Mouse (Mus musculus): ENCODE data around the gene Napa. TPM values are rescaled to one million over a fixed set of nuclear protein-coding genes. Genes with fewer than 3 reads are reported as not detected.

The Napa gene
- total RNA-seq, 2 experiments from 2014 or later: 241 to 246 TPM

- intact Hi-C loops (cut with DNase I): no loop called here
- DNase-seq (ENCODE audit: low spot score in 2 of 2): no peak
Measured at GRCm38 (mm10) chr7:16080581-16080980, 17.7 kb upstream of the Napa start.

GRCm38 (mm10) chr7:16083361-16083760 lies 14.9 kb upstream of the Napa start:
- intact Hi-C loops (cut with DNase I): no loop called here
- no peak for DNase-seq (ENCODE audit: low spot score in 2 of 2)

- no peak for DNase-seq (ENCODE audit: low spot score in 2 of 2)
- intact Hi-C loops (cut with DNase I): no loop called here
Measured at GRCm38 (mm10) chr7:16087587-16087986, 10.7 kb upstream of the Napa start.

- intact Hi-C loops (cut with DNase I): loop anchor here (5.0 to 10.0 kb wide), 2 partner anchors 37 to 160 kb away; partner anchors contain the start of gene C5ar1
- no peak for DNase-seq (ENCODE audit: low spot score in 2 of 2)
Measured at GRCm38 (mm10) chr7:16094592-16094991, 3.7 kb upstream of the Napa start.

- no peak for DNase-seq (ENCODE audit: low spot score in 2 of 2)
- intact Hi-C loops (cut with DNase I): loop anchor here (2.0 to 10.0 kb wide), 2 partner anchors 53 to 155 kb away; partner anchors contain the start of gene C5ar1
Measured at GRCm38 (mm10) chr7:16099901-16100300, 1.6 kb downstream of the Napa start.

GRCm38 (mm10) chr7:16101081-16101480 lies 2.8 kb downstream of the Napa start:
- no peak for DNase-seq (ENCODE audit: low spot score in 2 of 2)
- intact Hi-C loops (cut with DNase I): no loop called here

GRCm38 (mm10) chr7:16101726-16102475 lies 3.6 kb downstream of the Napa start:
- DNase-seq (ENCODE audit: low spot score in 2 of 2): no peak
- intact Hi-C loops (cut with DNase I): no loop called here

GRCm38 (mm10) chr7:16102686-16103226 lies 4.5 kb downstream of the Napa start:
- intact Hi-C loops (cut with DNase I): no loop called here
- DNase-seq (ENCODE audit: low spot score in 2 of 2): no peak

GRCm38 (mm10) chr7:16103760-16104159 lies 5.5 kb downstream of the Napa start:
- DNase-seq (ENCODE audit: low spot score in 2 of 2): peak; percentile 75 to 84
- intact Hi-C loops (cut with DNase I): no loop called here

- no peak for DNase-seq (ENCODE audit: low spot score in 2 of 2)
- intact Hi-C loops (cut with DNase I): no loop called here
Measured at GRCm38 (mm10) chr7:16104611-16105388, 6.5 kb downstream of the Napa start.

- intact Hi-C loops (cut with DNase I): no loop called here
- no peak for DNase-seq (ENCODE audit: low spot score in 2 of 2)
Measured at GRCm38 (mm10) chr7:16108886-16109542, 10.8 kb downstream of the Napa start.

- no peak for DNase-seq (ENCODE audit: low spot score in 2 of 2)
- intact Hi-C loops (cut with DNase I): no loop called here
Measured at GRCm38 (mm10) chr7:16110158-16110557, 11.9 kb downstream of the Napa start.

GRCm38 (mm10) chr7:16111284-16112090 lies 13.2 kb downstream of the Napa start:
- DNase-seq (ENCODE audit: low spot score in 2 of 2): no peak
- intact Hi-C loops (cut with DNase I): no loop called here

GRCm38 (mm10) chr7:16116418-16116817 lies 18.2 kb downstream of the Napa start:
- DNase-seq (ENCODE audit: low spot score in 2 of 2): no peak
- intact Hi-C loops (cut with DNase I): no loop called here

- no peak for DNase-seq (ENCODE audit: low spot score in 2 of 2)
- intact Hi-C loops (cut with DNase I): no loop called here
Measured at GRCm38 (mm10) chr7:16117100-16117499, 18.8 kb downstream of the Napa start.

GRCm38 (mm10) chr7:16119569-16120261 lies 21.5 kb downstream of the Napa start, which contains the start of gene Kptn:
Kptn (plus strand) TSS chr7:16119895.
- intact Hi-C loops (cut with DNase I): no loop called here
- DNase-seq (ENCODE audit: low spot score in 2 of 2): peak; percentile 90 to 93

- intact Hi-C loops (cut with DNase I): no loop called here
- DNase-seq (ENCODE audit: low spot score in 2 of 2): no peak
Measured at GRCm38 (mm10) chr7:16120262-16120600, 22.0 kb downstream of the Napa start.

- intact Hi-C loops (cut with DNase I): no loop called here
- DNase-seq (ENCODE audit: low spot score in 2 of 2): no peak
Measured at GRCm38 (mm10) chr7:16125829-16126228, 27.6 kb downstream of the Napa start.

GRCm38 (mm10) chr7:16128344-16128743 lies 30.1 kb downstream of the Napa start:
- intact Hi-C loops (cut with DNase I): no loop called here
- DNase-seq (ENCODE audit: low spot score in 2 of 2): peak in 1 of 2 experiments; percentile 44
